Mouse (Mus musculus) thymus, postnatal 0 days (tissue): ENCODE measurements around the gene Zbtb12. TPM values are rescaled to one million over a fixed set of nuclear protein-coding genes. Genes with fewer than 3 reads are reported as not detected.

Source experiments
- DNase-seq: peaks from one replicate; pipeline ENCODE4 v3.0.0-alpha.2; 2015; ENCODE audit warnings: low spot score
- polyA plus RNA-seq: library from polyadenylated mRNA; unstranded; fragments of >200 nt; fragmentation: Nextera tagmentation; extraction: Ambion mirVana; gene quantifications from 2 replicates; pipeline ENCODE4 v1.2.1, GENCODE M21; 2015

The Zbtb12 gene
- polyA plus RNA-seq, 1 experiment from 2014 or later, result 1.6 TPM

DNA sequence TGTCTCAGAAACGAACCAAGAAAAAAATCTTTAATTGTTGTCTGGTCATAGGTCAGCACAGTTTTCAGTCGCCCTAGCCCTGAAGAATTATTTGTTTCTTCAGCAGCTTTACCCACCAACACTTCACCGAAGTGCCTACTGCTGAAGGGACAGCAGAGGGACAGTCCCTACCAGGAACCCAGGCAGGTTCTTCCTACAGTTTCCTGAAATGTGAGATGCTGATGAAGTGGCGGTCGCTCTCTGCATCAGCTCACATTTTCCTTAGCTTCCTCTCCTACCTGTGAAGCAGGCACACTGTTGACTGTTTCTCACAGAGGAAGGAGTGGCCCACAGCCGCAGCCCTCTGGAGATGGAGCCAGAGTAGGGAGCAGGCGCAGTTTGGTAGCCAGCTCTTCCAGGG lies 13.3 kb upstream of the Zbtb12 start:
- no peak for DNase-seq

DNA sequence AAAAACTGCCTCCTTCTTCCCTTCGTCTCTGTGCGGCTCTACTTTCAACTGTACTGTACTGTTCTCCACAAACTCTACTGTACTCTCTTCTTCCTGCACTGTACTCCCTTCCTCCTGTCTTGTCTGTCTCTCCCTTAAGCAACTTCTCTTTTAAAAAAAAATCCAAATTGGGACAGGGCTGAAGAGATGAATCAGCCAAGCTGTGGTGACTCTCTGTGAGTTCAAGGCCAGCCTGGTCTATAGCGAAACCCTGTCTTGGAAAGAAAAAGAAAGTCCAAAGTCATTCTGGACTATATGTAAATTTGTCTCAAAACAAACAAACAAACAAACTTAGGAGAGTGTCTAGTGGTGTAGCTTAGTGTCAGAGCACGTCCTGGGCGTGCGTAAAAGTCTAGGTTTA lies 5.0 kb upstream of the Zbtb12 start:
- no peak for DNase-seq

DNA sequence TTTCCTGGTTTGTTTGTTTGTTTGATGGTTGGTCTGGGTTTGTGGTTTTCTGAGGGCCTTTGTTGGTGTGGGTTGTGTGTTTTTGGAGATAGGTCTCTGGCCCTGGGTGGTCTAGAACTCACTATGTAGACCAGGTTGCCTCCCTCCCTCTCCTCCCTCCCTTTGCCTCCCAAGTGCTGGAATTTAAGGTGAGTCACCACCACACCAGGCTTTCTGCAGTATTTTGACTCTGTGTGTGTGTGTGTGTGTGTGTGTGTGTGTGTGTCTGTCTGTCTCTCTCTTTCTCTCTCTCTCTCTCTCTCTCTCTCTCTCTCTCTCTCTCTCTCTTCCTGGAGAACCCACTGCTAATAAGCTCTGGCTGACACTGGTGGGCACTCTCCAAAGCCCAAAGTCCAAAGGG lies 1.9 kb downstream of the Zbtb12 start:
- DNase-seq, result no peak

DNA sequence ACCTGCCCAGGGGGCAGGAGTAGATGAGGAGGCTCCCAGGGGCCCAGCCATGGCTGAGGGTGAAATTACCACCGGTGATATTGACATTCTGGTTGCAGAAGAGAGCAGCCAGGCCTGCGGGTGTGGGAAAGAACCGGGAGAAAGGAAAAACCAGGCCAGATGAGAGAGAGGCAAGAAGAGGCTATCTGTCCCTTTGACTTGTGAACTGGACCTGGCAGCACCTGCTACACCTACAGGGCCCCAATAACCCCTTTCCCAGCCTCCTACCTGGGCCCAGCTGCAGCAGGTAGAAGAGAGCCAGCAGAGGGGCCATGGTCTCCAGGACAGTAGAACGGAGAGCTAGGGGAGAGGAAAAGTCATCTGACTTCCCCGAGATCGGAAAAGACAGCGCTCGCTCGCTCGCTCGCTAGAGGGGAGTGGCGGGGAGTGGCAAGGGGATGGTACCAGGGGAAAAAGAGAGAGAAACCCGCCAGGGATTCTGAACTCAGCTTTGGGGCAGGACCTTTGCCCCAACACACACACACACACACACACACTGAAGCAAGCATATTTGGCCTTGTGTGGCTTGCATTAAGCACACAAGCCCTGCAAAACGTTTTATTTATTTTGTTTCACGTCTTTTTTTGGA lies 2.5 kb downstream of the Zbtb12 start, which contains the start of gene Gm20547:
Gene Gm20547, minus strand, starts transcription at position 360 of the 628 bp plus-strand sequence.
- no peak for DNase-seq

DNA sequence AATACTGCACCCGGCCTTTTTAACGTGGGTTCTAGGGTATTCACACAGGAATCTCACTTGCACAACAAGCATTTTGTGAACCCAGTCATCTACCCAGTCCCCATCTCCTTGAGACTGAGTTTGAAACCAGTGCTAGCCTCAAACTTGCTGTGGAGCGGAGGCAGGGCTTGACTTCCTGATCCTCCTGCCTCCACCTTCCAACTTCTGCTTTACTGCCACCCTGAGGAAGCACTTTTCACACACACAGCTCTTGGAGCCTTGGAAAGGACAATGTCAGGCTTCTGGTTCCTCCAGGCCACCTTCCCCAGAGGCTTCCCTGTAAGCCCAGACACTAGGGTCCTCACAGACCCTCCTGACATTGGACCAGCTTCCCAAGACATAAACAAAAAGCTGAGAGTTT lies 4.0 kb downstream of the Zbtb12 start:
- no peak for DNase-seq

DNA sequence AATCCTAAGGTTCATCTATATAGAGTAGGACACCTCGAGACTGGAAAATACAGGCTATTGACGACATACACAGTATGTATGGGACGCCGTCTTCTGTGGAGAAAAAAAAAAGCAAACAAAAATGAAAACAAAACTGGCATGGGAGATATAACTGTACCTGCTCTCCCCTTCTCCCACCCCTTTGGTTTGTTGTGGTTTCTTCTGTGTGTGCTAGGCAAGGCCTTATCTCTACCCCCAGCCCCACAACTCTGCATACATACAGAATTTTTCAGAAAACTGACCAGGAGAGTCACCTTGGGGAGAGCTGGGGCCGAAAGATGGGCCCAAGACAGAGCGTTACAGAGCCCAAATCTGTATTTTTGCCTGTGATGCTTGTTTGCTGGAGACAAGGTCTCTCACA lies 5.4 kb downstream of the Zbtb12 start:
- DNase-seq, result no peak

DNA sequence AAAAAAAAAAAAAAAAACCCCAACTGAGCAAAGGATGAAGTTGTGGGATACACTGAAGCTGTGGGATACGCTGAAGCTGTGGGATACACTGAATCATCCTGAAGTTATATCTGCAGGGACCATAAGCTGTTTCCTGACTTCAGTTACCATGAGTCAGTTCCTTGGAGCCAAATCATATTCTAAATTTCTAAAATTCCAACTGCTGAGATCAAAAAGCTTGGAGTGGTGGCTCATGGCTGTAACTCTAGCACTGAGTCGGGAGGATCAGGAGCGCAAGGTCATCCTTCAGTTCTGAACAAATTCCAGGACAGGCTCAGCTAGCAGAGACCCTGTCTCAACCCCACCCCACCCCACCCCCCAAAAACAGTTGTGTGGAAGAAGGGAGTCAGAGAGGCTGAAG lies 6.3 kb downstream of the Zbtb12 start:
- DNase-seq, result no peak

DNA sequence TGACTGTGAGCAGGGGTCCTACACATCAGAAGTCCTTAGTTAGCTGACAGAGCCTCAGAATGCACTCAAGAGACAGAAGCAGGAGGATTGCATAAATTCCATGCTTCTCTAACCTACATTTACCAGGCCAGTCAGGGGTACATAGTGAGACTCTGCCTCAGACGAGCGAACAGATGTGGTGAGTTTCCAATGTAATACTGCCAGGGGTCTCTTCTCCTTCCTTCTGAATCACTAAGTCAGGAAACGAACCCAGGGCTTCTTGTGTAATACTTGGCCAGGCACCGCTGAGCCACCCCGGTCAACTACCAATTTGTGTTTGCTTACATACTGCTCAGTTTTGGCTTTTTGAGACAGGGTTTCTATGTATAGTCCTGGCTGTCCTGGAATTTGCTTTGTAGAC lies 8.7 kb downstream of the Zbtb12 start:
- no peak for DNase-seq

DNA sequence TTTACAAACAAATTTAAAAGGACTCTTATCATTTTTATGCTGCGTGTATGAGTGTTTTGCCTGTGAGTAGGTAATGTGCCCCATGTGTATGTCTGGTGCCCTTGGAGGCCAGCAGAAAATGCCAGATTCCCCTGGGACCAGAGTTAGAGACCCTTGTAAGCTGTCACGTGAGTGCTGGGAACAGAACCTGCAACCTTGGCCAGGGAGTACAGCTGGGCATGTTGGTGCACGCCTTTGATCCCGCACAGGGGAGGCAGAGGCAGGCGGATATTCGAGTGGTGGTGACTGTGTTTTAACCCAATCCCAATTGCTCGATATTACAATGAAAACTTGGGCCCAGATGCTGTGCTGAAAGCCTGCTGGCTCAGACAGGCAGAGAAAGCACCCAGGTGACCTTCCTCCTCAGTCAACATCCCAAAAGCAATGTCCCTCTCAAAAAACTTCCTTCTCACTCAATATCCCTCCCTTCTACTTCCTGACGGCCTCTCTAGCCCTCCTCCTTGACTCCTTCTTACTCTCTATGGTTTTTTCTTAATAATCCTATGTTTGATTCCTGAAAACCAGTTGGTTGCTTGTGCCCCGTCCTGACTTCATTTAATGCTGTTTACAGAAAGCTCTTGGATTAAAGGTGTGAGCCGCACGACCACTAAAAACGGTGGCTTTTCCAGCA lies 10.9 kb downstream of the Zbtb12 start:
- DNase-seq, result no peak

DNA sequence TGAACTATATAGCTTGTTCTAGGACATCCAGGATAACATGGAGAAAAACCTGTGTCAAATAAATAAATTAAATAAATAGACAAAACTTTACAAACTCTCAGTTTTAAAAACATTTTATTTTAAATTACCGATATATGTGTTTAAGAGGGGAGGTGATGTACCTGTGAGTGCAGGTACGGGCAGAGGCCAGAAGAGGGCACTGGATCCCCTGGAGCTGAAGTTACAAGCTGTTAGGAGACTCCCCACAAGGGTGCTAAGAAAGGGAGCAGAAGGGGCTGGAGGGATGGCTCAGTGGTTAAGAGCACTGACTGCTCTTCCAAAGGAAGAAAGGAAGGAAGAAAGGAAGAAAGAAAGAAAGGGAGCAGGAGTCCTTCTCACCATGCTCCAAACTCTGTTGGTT lies 12.1 kb downstream of the Zbtb12 start:
- no peak for DNase-seq

DNA sequence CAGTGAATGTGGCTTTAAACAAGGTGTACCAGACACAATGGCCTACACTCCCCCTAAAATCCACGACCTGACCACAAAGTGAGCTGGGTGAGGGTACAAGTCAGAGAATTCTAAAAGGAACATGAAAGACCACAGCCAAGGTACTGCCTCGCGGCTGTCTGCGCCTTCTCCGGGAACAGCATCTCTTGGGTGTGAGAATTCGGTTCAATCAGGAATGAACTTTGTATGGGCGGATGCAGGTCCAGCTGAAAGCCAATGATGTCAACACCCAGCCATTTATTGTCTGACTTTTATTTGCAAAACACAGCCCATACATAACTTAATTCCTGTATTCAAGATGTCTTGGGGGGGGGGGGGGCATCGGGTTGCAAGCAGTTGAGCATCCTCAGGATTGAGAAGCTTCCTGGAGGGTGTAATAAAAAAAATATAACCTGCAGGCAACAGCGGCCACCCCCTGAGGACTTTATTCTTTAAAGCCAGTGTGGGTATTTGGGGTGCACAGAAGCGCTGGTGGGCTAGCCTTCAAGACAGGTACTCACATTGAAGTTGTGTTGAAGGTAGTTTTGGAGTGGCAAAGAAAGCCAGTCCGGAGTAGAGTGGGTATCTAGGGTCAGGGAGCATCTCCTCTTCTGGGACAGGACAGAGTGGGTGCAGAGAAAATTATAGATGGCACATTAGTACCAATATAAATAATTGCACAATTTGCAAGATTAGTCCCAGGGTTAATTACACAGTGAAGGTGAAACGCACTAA lies 14.0 kb downstream of the Zbtb12 start:
- DNase-seq, result no peak

DNA sequence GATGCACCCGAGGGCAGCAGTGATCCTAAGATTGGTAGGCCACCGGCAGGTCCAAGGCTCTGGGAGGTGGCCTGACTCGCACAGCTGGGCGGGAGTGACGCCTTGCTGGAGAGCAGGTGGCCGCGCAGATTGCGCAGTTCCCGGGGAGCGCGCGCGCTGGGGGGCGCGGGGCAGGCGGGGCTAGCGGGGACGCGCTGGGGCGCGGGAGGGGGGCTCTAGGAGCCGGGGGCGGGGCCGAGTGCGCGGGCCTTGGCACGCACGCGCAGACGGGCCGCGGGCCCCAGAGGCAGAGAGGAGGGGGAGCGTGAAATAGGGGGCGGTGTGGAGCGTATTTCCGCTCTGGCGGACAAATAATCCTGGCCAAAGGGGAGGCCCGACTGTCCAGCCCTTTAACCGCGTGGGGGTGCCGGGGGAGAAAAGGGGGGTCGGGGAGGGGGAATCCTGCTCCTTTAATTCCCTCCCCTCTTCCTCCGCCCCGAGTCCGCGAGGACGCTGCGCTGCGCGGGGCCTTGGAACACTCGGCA lies 14.9 kb downstream of the Zbtb12 start:
- peak; percentile 95 for DNase-seq

DNA sequence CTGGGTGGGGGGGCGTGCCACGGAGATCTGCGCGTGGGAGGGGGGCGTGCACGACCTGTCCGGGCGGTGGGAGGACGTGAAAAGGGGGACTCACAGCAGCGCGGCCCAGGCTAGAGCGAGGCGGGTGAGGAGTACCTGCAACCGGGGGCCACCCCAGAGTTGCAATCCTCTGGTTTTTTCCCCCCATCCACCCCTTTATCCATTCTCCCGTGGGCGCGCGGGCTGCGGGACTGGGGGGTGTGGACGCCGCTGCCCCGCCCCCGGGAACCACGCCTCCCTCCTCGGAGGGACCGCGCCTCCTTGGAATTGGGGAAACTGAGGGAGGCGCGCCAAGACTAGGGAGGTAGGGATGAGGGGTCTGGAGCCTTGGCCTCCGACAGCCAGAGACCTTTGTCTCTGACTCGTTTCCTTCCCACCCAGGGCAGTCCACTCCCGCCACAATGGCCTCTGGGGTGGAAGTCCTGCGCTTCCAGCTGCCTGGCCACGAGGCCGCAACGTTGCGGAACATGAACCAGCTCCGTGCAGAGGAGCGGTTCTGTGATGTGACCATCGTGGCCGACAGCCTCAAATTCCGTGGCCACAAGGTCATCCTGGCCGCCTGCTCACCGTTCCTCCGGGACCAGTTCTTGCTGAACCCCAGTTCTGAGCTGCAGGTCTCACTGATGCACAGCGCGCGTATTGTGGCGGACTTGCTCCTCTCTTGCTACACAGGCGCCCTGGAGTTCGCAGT lies 15.7 kb downstream of the Zbtb12 start:
- DNase-seq, result no peak

DNA sequence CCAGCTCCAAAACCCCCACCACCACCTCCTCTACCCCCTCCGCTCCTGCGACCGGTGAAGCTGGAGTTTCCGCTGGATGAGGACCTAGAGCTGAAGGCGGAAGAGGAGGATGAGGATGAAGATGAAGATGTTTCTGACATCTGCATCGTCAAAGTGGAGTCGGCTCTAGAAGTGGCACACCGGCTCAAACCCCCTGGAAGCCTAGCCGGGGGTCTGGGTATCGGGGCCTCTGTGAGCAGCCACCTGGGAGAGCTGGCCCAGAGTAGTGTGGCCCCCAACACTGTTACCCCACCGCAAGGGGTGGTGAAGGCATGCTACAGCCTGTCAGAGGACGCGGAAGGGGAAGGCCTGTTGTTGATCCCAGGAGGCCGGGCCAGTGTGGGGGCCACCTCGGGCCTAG lies 16.4 kb downstream of the Zbtb12 start:
- peak; percentile 6 for DNase-seq

DNA sequence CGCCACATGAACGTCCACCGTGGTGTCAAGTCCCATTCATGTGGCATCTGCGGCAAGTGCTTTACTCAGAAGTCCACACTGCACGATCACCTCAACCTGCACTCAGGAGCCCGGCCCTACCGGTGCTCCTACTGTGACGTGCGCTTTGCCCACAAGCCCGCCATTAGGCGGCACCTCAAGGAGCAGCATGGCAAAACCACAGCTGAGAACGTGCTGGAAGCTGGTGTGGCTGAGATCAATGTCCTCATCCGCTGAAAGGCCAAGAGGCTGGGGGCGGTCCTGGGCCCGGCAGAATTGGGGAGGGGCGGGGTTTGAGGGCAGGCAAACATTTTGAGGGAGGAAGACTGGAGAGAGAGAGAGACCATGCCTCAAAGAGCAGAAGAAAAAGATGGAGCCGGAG lies 17.1 kb downstream of the Zbtb12 start:
- peak; percentile 52 for DNase-seq

DNA sequence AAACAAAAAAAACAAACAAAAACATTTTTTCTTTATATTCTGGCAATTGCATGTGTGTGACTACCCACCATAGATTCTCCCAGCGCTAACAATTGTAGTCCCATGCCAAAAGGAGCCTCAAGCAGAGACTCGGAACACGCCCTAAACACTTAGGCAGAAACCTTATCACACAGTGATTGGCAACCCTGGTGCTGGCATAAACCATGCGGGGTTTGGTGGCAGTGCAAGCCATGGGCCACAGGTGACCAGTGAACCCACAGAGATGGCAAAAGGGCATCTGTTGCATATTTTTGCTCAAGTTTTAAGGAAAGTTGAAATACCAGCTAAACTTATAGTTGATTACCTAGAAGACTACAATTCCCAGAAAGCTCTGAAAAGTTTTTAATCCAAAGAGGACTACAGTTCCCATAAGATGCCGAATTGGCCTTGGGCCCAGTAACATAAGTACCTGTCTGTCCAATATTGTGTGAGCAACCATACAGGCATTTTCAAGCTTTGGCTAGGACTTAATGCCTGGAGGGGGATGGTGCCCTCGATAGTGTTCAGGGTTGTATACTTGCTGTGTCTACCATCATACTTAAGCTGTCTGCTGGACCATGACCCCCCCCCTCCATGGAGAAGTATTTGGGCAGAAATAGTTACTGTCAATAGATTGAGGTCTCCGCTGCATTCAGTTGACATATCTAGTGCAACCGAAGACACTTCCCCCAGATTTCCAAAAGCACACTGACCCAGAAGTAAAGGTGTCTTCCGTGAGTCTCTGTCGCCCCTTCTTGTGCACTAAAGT lies 18.3 kb downstream of the Zbtb12 start:
- DNase-seq, result peak; percentile 4

DNA sequence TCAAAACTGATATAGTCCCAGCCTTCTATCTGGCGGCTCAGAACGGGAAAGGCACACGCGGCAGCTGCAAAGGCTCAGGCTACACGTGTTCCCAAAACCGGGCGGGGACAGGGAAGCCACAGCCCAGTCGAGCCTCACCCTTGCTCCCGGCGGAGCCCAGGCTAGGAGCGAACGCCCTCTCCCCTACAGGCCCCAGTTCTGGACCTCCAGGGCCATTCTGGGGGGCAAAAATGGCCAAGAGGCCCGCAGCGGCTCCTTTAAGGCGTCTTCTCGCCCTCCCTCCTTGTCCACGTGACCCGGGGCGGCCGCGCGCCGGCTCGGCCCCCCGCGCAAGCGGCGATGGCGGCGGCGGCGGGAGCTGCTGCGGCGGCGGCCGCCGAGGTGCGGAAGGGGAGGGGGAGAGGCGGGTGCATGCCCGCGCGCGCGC lies 18.9 kb downstream of the Zbtb12 start, which contains the start of the genes C2 and Ehmt2:
Gene C2, minus strand, starts transcription at position 106 of the 427 bp plus-strand sequence.
Gene Ehmt2, plus strand, starts transcription at position 310 of the 427 bp plus-strand sequence.
- peak; percentile 78 for DNase-seq

DNA sequence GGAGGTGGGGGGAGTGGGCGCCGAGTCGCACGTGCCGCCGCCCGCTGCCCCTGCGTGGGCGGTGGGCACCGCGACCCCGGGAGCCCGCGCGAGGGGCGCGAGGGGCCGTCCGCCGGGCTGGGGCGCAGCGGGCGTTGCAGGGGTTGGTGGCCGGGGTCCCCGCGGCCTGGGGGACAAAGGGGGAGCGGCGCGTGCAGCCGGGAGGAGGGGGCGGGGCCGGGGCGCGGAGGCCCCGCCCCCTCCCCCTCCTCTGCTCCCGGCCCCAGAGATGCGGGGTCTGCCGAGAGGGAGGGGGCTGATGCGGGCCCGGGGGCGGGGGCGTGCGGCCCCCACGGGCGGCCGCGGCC lies 19.4 kb downstream of the Zbtb12 start:
- no peak for DNase-seq

DNA sequence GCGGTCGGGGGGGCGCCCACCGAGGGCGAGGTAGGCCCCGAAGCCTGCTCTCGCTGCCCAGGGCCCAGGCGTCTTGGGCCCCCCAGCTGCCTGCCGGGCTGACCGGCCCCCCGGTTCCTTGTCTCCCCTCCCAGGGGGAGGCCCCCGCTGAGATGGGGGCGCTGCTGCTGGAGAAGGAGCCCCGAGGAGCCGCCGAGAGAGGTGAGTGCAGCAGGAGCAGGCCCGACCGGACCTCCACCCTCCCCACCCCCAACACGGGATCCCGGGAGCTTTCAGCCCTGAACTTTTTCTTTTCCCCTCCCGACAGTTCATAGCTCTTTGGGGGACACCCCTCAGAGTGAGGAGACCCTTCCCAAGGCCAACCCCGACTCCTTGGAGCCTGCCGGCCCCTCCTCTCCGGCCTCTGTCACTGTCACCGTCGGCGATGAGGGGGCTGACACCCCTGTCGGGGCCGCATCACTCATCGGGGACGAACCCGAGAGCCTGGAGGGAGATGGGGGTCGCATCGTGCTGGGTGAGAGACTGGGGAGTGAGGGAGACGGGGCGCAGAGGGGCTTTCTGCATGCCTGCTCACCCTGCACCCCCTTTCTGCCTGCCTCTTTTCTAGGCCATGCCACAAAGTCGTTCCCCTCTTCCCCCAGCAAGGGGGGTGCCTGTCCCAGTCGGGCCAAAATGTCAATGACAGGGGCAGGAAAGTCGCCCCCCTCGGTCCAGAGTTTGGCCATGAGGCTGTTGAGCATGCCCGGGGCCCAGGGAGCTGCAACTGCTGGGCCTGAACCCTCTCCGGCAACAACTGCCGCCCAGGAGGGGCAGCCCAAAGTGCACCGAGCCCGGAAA lies 20.0 kb downstream of the Zbtb12 start:
- DNase-seq, result peak; percentile 47

DNA sequence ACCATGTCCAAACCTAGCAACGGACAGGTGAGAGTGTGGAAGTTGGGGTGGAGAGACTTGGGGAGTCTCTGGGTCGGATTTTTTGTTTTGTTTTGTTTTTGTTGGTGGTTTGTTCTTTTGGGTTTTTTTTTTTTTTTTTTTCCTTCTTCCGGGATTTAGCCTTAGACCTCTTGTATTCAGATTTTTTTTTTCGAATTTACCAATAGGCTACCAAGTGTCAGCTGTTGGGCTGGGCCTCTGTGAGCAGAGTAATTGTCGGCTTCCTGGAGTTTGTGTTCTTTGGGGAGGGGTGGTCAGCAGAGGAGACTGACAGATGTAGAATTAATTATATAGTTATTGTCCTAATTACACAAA lies 20.6 kb downstream of the Zbtb12 start:
- DNase-seq, result no peak
